Mouse (Mus musculus): ENCODE measurements at regions not wholly inside any gene's neighbourhood (a gene's known extent, or its start where the extent isn't known, plus 50 kb on each side); places are given as distances from the start of the nearest gene placed in this dataset.
"Not testable (repeated sequence)": the region's sequence is repeated elsewhere in the genome, so short reads cannot be mapped to it uniquely, and the experiment has no call there.

- H3K27ac ChIP-seq: no peak overlapping the region
- intact Hi-C loops (cut with DNase I): no loop called here
- H3K79me2 ChIP-seq (replicated peaks; ENCODE audit: control insufficient read depth, insufficient read depth, low read length): no peaks in the 10 kb centered on the region
- no peaks in the 10 kb centered on the region for H3K36me3 ChIP-seq (ENCODE audit: control insufficient read depth, insufficient read depth, low read length)
- TF ChIP-seq EP300 (IDR thresholded peaks at IDR 0.05; ENCODE audit: insufficient read depth, low read depth, low read length) (no peak), POLR2A (IDR thresholded peaks at IDR 0.05; ENCODE audit: insufficient read depth, low read depth, low read length) (no peak), CTCF (IDR thresholded peaks at IDR 0.05) (no peak)
- H3K4me1 ChIP-seq (ENCODE audit: control insufficient read depth, insufficient read depth, low read length): no peaks in the 10 kb centered on the region
- no peak for DNase-seq
- H3K9ac ChIP-seq (ENCODE audit: low read depth, low read length): no peak overlapping the region
- H3K27me3 ChIP-seq (ENCODE audit: control insufficient read depth, insufficient read depth, low read length): no peaks in the 10 kb centered on the region
- H3K4me3 ChIP-seq: no peak overlapping the region
- 73% methylated on average over 3 of the region's 3 CpGs for WGBS
Measured at GRCm38 (mm10) chr3:7682311-7682710, 1062.1 kb upstream of the 1700008P02Rik start.

GRCm38 (mm10) chr3:7669956-7670355 lies 1049.7 kb upstream of the 1700008P02Rik start:
- no peaks in the 10 kb centered on the region for H3K79me2 ChIP-seq (replicated peaks; ENCODE audit: control insufficient read depth, insufficient read depth, low read length)
- no peaks in the 10 kb centered on the region for H3K4me1 ChIP-seq (ENCODE audit: control insufficient read depth, insufficient read depth, low read length)
- no peak overlapping the region for H3K4me3 ChIP-seq
- H3K27ac ChIP-seq: no peak overlapping the region
- H3K27me3 ChIP-seq (ENCODE audit: control insufficient read depth, insufficient read depth, low read length): no peaks in the 10 kb centered on the region
- no peak overlapping the region for H3K9ac ChIP-seq (ENCODE audit: low read depth, low read length)
- TF ChIP-seq CTCF (IDR thresholded peaks at IDR 0.05): no peak
- no peak for TF ChIP-seq POLR2A (IDR thresholded peaks at IDR 0.05; ENCODE audit: insufficient read depth, low read depth, low read length)
- TF ChIP-seq EP300 (IDR thresholded peaks at IDR 0.05; ENCODE audit: insufficient read depth, low read depth, low read length): no peak
- 73% methylated on average over 6 of the region's 6 CpGs for WGBS
- intact Hi-C loops (cut with DNase I): no loop called here
- no peaks in the 10 kb centered on the region for H3K36me3 ChIP-seq (ENCODE audit: control insufficient read depth, insufficient read depth, low read length)
- DNase-seq: no peak

DNA sequence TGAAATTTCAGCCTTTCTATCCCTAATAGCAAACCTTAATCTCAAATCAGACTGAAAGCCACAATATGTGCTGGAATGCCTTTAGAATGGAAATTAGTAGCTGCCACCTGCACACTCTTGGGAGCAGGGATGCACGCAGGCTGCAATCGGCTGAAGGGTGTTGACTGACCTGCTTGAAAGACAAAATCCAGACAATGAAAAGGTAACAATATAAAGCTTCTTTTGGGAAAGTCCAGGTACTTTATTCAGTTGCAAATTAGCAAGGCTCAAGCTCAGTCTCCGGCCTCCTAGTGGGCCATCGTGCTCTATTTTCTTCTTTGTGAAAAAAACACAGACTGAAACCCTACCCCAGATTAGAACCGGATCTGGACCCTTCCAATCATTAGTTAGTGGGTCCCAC lies 1047.6 kb upstream of the 1700008P02Rik start:
- H3K36me3 ChIP-seq (ENCODE audit: control insufficient read depth, insufficient read depth, low read length); intact Hi-C loops (cut with DNase I); H3K9ac ChIP-seq (ENCODE audit: low read depth, low read length); DNase-seq; H3K4me1 ChIP-seq (ENCODE audit: control insufficient read depth, insufficient read depth, low read length); H3K79me2 ChIP-seq (replicated peaks; ENCODE audit: control insufficient read depth, insufficient read depth, low read length); H3K27me3 ChIP-seq (ENCODE audit: control insufficient read depth, insufficient read depth, low read length); H3K27ac ChIP-seq; H3K4me3 ChIP-seq: not testable (repeated sequence)
- 81% methylated on average over 5 of the region's 5 CpGs for WGBS

DNA sequence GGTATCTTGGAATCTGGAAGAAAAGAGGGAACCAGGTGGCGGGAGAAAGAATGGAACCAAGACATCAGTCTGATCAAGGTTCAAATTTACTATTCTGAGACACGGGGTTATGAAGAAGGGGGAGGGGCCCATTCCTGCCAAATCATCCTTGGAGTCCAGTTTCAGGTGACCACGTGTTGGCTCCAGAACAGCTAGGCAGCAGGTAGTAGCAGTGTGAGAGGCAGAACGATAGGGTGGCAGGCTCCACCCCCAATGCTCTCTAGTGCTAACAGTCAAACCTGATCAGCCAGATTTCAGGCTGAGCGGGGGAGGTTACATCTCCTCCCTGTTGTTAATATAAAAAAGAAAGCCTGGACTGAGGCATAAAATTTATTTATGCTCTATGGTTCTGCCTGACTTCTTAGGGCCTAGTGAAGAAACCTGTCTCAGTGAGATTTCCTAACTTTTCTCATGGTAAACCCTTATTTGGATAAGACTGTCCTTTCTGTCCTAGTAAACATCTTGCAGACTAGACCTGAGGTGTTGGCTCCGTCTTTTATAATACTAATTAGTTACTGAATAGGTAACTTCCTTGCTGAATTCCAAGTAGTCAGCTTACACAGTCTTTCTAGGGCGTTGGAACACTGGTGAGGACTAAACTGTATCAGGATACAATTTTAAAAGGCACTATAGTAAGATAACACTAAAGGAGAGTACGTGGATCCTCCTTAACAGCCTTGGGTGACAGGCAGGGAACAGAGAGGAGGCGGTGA lies 1046.3 kb upstream of the 1700008P02Rik start:
- H3K4me3 ChIP-seq; H3K36me3 ChIP-seq (ENCODE audit: control insufficient read depth, insufficient read depth, low read length); H3K27ac ChIP-seq; H3K4me1 ChIP-seq (ENCODE audit: control insufficient read depth, insufficient read depth, low read length); H3K79me2 ChIP-seq (replicated peaks; ENCODE audit: control insufficient read depth, insufficient read depth, low read length); DNase-seq; H3K9ac ChIP-seq (ENCODE audit: low read depth, low read length); intact Hi-C loops (cut with DNase I); H3K27me3 ChIP-seq (ENCODE audit: control insufficient read depth, insufficient read depth, low read length): not testable (repeated sequence)
- 76% methylated on average over 9 of the region's 9 CpGs for WGBS

Data from heart, adult 2 months (tissue).